ENCODE assay signal across 10 mouse cellular contexts in genomic region chr11:120164471-120165261, GRCm38 (mm10). TPM values are rescaled to one million over a fixed set of nuclear protein-coding genes. Genes with fewer than 3 reads are reported as not detected.
A peak's percentile ranks its signal among the peaks of the same experiment; 100 is the strongest.
DNase-seq lines count a peak whose midpoint lies in the region; ATAC-seq lines count a peak whose summit lies in the region.
"Had no signal": no experiment of that assay in that cellular context is flagged by ENCODE, and none has a peak within 500 bp of the region (broad histone marks: within the 10 kb centered on the region; RNA-seq: fewer than 3 reads in every experiment).

No protein-coding gene starts in this region.

- no peak for DNase-seq in lung, postnatal 36 days
- DNase-seq in embryonic facial prominence, embryonic 10.5 days (ENCODE audit: low spot score) = no peak
- DNase-seq in kidney, adult 18-20 months = peak; percentile 59
- no peak for DNase-seq in left cerebral cortex, postnatal 10 days (ENCODE audit: extremely low spot score in 1 of 2, low spot score in 2 of 2)
- DNase-seq in gastrocnemius, postnatal 14 days = no peak
- DNase-seq: cerebellum, postnatal 25 days; spleen, adult 18-20 months had no signal

- H3K4me2 ChIP-seq in lung, embryonic 15.5 days = no peak overlapping the region
- no peak overlapping the region for H3K4me2 ChIP-seq in neural tube, embryonic 13.5 days

- WGBS in lung, embryonic 15.5 days = 34% methylated on average over 17 of the region's 17 CpGs
- WGBS in embryonic facial prominence, embryonic 10.5 days = 56% methylated on average over 17 of the region's 17 CpGs
- 52% methylated on average over 17 of the region's 17 CpGs for WGBS in neural tube, embryonic 13.5 days

- H3K9ac ChIP-seq in lung, embryonic 15.5 days = no peak overlapping the region
- no peak overlapping the region for H3K9ac ChIP-seq in neural tube, embryonic 13.5 days

- H3K4me3 ChIP-seq in lung, embryonic 15.5 days = no peak overlapping the region
- H3K4me3 ChIP-seq in embryonic facial prominence, embryonic 10.5 days = peak overlapping the region; percentile 29; the same call in 1 of the 2 replicates
- H3K4me3 ChIP-seq in neural tube, embryonic 13.5 days = no peak overlapping the region

- no peaks in the 10 kb centered on the region for H3K9me3 ChIP-seq in lung, embryonic 15.5 days
- no peaks in the 10 kb centered on the region for H3K9me3 ChIP-seq in embryonic facial prominence, embryonic 10.5 days
- no peaks in the 10 kb centered on the region for H3K9me3 ChIP-seq in neural tube, embryonic 13.5 days

- peaks cover 20% of the 10 kb centered on the region for H3K4me1 ChIP-seq in lung, embryonic 15.5 days
- H3K4me1 ChIP-seq in embryonic facial prominence, embryonic 10.5 days = peaks cover 85% of the 10 kb centered on the region
- H3K4me1 ChIP-seq in neural tube, embryonic 13.5 days (replicated peaks) = peaks cover 48% of the 10 kb centered on the region

- H3K27ac ChIP-seq in lung, embryonic 15.5 days = peak overlapping the region; percentile 58
- peak overlapping the region; percentile 72 for H3K27ac ChIP-seq in embryonic facial prominence, embryonic 10.5 days (replicated peaks)
- H3K27ac ChIP-seq in neural tube, embryonic 13.5 days (replicated peaks) = peak overlapping the region; percentile 67

- intact Hi-C loops in left cerebral cortex, postnatal 10 days (cut with DNase I) = no loop called here
- intact Hi-C loops in gastrocnemius, postnatal 14 days (cut with DNase I; ENCODE audit: low total_unique reads) = loop anchor here (5.0 kb wide), 1 partner anchor 52 kb away; no protein-coding TSS in a partner anchor

- no peaks in the 10 kb centered on the region for H3K36me3 ChIP-seq in lung, embryonic 15.5 days
- H3K36me3 ChIP-seq in embryonic facial prominence, embryonic 10.5 days (replicated peaks) = no peaks in the 10 kb centered on the region
- no peaks in the 10 kb centered on the region for H3K36me3 ChIP-seq in neural tube, embryonic 13.5 days

- H3K27me3 ChIP-seq in lung, embryonic 15.5 days = no peaks in the 10 kb centered on the region
- H3K27me3 ChIP-seq in embryonic facial prominence, embryonic 10.5 days (replicated peaks; ENCODE audit: low read depth, poor library complexity, severe bottlenecking) = 0 out of 2 replicates have a peak, but pooled peaks cover 6% of the 10 kb centered on the region
- no peaks in the 10 kb centered on the region for H3K27me3 ChIP-seq in neural tube, embryonic 13.5 days

- no peak for ATAC-seq in lung, embryonic 15.5 days (ENCODE audit: borderline replicate concordance, extremely low read depth, low FRiP score, low TSS enrichment)
- no peak for ATAC-seq in neural tube, embryonic 13.5 days (ENCODE audit: low read depth)
- no peak for ATAC-seq in megakaryocyte, adult 5-6 weeks (ENCODE audit: poor library complexity, severe bottlenecking)

RNA-seq across cellular contexts. Expression of gene Slc38a10, which starts 13.5 kb away (rescaled TPM):
- 91.2 and 92.1 TPM in 2 replicates for polyA plus RNA-seq in lung, embryonic 15.5 days (2015; fragmentation: Nextera tagmentation; extraction: Ambion mirVana)
- polyA plus RNA-seq in embryonic facial prominence, embryonic 10.5 days (2016; fragmentation: Nextera tagmentation; extraction: Ambion mirVana) = 99.0 and 103 TPM in 2 replicates
- 103 and 108 TPM in 2 replicates for polyA plus RNA-seq in neural tube, embryonic 13.5 days (2015; fragmentation: Nextera tagmentation; extraction: Ambion mirVana)
- 100 to 1,000 TPM; 107 to 118 TPM for total RNA-seq in left cerebral cortex, postnatal 10 days (2021)
- 23.4 and 27.7 TPM in 2 replicates for total RNA-seq in megakaryocyte, adult 5-6 weeks (2015)
- 31.9 and 32.6 TPM in 2 replicates for total RNA-seq in megakaryocyte, adult 5-6 weeks (2017)
- 10 to 100 TPM; 56.1 to 60.8 TPM for total RNA-seq in gastrocnemius, postnatal 14 days (2021)
